Mouse (Mus musculus): Measurements from ENCODE around the gene Tor2a.

DNA sequence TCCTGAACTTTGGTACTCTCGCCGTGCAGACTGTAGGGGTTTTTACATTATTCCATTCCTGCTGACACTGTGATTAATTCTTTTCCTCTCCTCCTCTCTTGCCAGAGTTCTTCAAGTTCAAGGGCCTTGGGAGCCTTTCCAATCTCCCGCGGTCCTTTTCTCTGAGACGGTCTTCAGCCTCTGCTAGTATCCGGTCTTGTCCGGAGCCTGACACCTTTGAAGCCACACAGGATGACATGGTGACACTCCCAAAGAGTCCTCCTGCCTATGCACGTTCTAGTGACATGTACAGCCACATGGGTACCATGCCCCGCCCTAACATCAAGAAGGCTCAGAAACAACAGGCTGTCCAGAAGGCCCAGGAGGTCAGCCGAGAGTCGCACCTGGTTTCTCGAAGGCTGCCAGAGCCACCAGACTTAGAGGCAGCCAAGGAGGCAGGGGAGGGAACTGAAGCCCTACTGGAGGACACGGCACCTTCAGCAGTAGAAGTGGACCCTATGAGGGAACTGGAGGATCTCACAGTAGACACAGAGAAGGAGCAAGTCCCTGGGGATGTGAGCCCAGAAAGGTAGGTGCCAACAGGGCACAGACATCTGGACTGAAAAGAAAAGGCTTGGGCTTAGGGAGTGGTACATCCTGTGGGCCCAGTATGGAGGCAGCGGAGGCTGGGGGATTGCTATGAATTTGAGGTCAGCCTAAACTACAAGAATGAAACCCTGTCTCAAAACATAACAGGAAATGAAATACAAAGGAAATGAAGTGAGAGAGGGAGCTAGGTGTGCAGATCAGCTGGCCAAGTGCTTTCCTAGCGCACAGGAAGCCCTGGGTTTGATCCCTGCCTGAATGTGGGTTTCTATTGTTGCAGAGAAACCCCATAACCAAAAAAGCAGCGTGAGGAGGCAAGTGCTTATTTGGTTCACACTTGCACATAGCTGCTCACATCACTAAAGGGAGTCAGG, 31.9 kb upstream of the Tor2a start:
- no peak for TF ChIP-seq CTCF (IDR thresholded peaks at IDR 0.05; ENCODE audit: control insufficient read depth, insufficient read depth, insufficient read length)
- TF ChIP-seq MYOD1 (IDR thresholded peaks at IDR 0.05; ENCODE audit: control insufficient read depth, insufficient read length, low read depth), result no peak
